Mouse (Mus musculus): ENCODE results near the gene Eng.

DNA sequence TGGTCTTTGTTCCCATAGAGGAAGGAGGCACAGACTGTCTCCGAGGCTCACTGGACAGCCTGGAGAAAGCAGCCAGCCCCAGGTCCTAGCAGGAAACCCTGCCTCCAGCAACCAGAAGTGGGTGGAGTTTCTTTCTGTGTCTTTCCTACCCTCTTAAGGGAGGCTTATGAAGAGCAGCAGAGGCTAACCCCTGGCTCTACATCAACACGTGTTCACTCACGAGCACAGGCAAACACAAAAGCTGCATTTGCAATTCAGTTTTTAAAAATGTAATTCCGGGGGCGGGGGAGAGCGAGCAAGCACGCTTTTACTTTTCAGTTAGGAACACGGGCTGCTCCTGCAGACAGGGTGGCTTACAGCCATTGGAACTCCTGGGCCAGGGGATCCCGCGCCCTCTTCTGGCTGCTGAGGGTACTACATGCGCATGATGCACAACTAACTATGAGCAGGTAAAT, 43.8 kb upstream of the Eng start:
- TF ChIP-seq CTCF (IDR thresholded peaks at IDR 0.05; ENCODE audit: borderline replicate concordance, extremely low read depth, insufficient read depth, insufficient read length) (peak; percentile 92), POLR2A (IDR thresholded peaks at IDR 0.05; ENCODE audit: borderline replicate concordance, extremely low read depth, insufficient read depth, insufficient read length, poor library complexity, severe bottlenecking) (no peak)

Measured in brain, embryonic 14.5 days (tissue).